ENCODE assay signal across 1 mouse cellular context in the genomic region with DNA sequence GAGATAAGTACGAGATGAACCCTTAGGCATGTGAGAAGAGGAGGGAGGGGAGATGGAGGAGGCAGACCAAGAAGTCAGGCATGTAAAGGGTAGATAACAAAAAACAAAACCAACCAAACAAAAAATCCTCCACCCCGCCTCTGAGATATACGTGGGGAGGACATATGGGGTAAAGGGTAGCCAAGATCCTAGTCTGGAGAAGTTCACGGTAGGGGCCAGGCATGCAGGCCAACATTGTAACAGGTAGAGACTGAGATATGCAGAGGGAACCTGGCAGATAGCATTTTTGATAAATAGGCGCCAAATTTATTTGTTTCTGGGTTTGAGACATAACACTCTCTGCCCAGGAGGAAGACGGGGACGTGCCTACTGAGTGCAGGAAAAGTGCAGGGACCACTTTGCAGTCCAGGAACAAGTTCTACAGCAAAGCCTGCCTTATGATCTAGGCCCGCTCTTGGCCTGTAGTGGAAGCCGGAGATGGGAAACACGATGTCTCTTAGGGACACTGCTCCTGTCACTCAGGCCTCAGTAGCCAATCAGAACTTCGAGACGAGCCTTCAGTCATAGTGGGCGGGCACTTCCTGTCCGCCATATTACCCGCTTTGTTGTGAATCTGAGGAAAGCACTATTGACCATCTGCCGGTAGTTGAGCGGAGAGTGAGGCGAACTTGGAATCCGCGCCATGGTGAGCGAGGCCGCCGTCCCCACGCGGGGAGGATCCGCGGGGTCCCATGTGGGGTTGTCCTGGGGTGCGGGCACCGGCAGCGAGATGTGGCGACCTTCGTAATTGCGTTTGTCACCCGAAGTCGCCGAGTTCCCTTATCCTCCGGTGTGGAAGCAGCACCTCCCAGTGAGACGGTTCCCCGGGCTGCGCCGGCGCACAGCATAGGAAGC.
TF ChIP-seq lines count a peak whose summit lies in the region.

A gene (plus strand): TSS at position 626 of the 894 bp plus-strand sequence.

TF ChIP-seq in CH12.LX, 34 proteins besides CTCF, POLR2A, EP300 and RAD21:
- TF ChIP-seq NELFE (IDR thresholded peaks at IDR 0.05; ENCODE audit: low read depth, low read length) (peak; percentile 54), HCFC1 (IDR thresholded peaks at IDR 0.05; ENCODE audit: low read depth, low read length) (peak; percentile 68), ELF1 (IDR thresholded peaks at IDR 0.05; ENCODE audit: low read depth, low read length) (peak; percentile 73), MAX (IDR thresholded peaks at IDR 0.05; ENCODE audit: low read length) (peak; percentile 49; the same call in 1 of the 2 replicates), CHD2 (IDR thresholded peaks at IDR 0.05; ENCODE audit: low read length) (peak; percentile 66), TBP (conservative IDR thresholded peaks at IDR 0.05; ENCODE audit: low read depth, low read length) (peak; percentile 67), NRF1 (IDR thresholded peaks at IDR 0.05; ENCODE audit: low read depth, low read length) (peak; percentile 80), TCF12 (IDR thresholded peaks at IDR 0.05; ENCODE audit: low read depth, low read length) (0 out of 2 replicates have a peak, but pooled peaks have one; percentile 7)
